Mouse (Mus musculus): Measurements from ENCODE around the gene Fam20a. TPM values are rescaled to one million over a fixed set of nuclear protein-coding genes. Genes with fewer than 3 reads are reported as not detected.

Fam20a gene
- total and polyA plus RNA-seq, 3 experiments = not detected

DNA sequence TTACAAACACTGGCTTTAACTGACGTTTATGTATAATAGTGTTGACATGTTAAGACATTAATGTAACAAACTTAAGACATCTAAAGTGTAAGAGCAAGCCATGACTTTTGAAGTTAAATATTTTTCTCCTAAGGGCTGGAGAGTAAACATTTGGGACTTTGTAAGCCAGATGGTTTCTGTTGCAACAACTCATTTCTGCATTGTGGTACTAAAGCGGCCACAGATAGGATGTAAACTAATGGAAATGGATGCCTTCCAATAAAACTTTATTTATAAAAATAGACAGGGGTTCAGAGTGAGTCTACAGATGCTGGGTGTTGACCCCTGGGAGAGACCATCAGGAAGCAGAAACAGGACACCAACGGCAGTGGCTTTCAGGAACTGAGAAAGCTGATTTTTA is 15.9 kb upstream of the Fam20a start:
- Histone ChIP-seq H3K36me3 (ENCODE audit: control insufficient read depth in 1 of 2, insufficient read depth in 2 of 2, low read length in 2 of 2) (no peaks in the 10 kb centered on the region), H3K4me1 (ENCODE audit: control insufficient read depth in 1 of 2, insufficient read depth in 2 of 2, low read length in 2 of 2) (no peaks in the 10 kb centered on the region), H3K9ac (ENCODE audit: control insufficient read depth, low read depth, low read length, poor library complexity, severe bottlenecking) (no peak overlapping the region), H3K4me3 (ENCODE audit: control insufficient read depth in 1 of 2, insufficient read depth in 1 of 2, low read depth in 2 of 2, low read length in 2 of 2) (no peak overlapping the region), H3K9me3 (replicated peaks; ENCODE audit: insufficient read depth, low read length) (no peaks in the 10 kb centered on the region), H3K79me2 (ENCODE audit: control insufficient read depth, insufficient read depth, low read length, poor library complexity) (no peaks in the 10 kb centered on the region), H3K27ac (ENCODE audit: control insufficient read depth, low read depth, low read length) (no peak overlapping the region), H3K27me3 (ENCODE audit: control insufficient read depth in 1 of 2, insufficient read depth in 2 of 2, low read length in 2 of 2) (peaks cover 0 to 1% of the 10 kb centered on the region in 2 experiments; a peak in 1 of 4 replicates)
- TF ChIP-seq POLR2AphosphoS2 (IDR thresholded peaks at IDR 0.05; ENCODE audit: low read length) (no peak), MYC (IDR thresholded peaks at IDR 0.05; ENCODE audit: low read depth, low read length) (no peak), USF2 (IDR thresholded peaks at IDR 0.05; ENCODE audit: borderline replicate concordance in 1 of 2, insufficient read depth in 1 of 2, low read depth in 1 of 2, low read length in 2 of 2) (no peak), RAD21 (IDR thresholded peaks at IDR 0.05; ENCODE audit: low read depth, low read length) (no peak), SIN3A (IDR thresholded peaks at IDR 0.05; ENCODE audit: low read length) (no peak), ELF1 (IDR thresholded peaks at IDR 0.05; ENCODE audit: low read depth, low read length) (no peak), GABPA (IDR thresholded peaks at IDR 0.05; ENCODE audit: low read depth, low read length) (no peak)
- no peak for DNase-seq (ENCODE audit: low read depth, low spot score)

DNA sequence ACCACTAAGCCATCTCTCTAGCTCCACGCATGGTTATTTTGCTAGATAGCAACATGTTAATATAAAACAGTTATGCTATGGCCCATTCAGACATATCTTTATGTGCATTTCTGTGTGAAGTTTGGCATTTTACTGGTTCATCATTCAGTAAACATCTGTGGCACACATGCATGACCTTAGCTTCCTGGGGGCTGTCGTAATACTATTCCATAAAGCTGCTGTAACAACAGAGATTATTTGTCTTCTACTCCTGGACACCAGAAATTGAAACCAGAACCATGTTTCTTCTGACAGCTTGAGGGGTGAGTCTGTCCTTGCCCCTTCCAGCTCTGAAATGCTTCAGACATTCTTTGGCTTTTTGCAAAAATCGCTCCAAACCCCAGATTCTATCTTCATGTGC is 14.3 kb upstream of the Fam20a start:
- Histone ChIP-seq H3K9me3 (replicated peaks; ENCODE audit: insufficient read depth, low read length) (no peaks in the 10 kb centered on the region), H3K9ac (ENCODE audit: control insufficient read depth, low read depth, low read length, poor library complexity, severe bottlenecking) (no peak overlapping the region), H3K4me1 (ENCODE audit: control insufficient read depth in 1 of 2, insufficient read depth in 2 of 2, low read length in 2 of 2) (no peaks in the 10 kb centered on the region), H3K36me3 (ENCODE audit: control insufficient read depth in 1 of 2, insufficient read depth in 2 of 2, low read length in 2 of 2) (no peaks in the 10 kb centered on the region), H3K79me2 (ENCODE audit: control insufficient read depth, insufficient read depth, low read length, poor library complexity) (no peaks in the 10 kb centered on the region), H3K27ac (ENCODE audit: control insufficient read depth, low read depth, low read length) (no peak overlapping the region), H3K4me3 (ENCODE audit: control insufficient read depth in 1 of 2, insufficient read depth in 1 of 2, low read depth in 2 of 2, low read length in 2 of 2) (no peak overlapping the region), H3K27me3 (ENCODE audit: control insufficient read depth in 1 of 2, insufficient read depth in 2 of 2, low read length in 2 of 2) (peaks cover 0 to 1% of the 10 kb centered on the region in 2 experiments; a peak in 2 of 4 replicates)
- TF ChIP-seq RAD21 (IDR thresholded peaks at IDR 0.05; ENCODE audit: low read depth, low read length) = no peak
- DNase-seq (ENCODE audit: low read depth, low spot score) = no peak

DNA sequence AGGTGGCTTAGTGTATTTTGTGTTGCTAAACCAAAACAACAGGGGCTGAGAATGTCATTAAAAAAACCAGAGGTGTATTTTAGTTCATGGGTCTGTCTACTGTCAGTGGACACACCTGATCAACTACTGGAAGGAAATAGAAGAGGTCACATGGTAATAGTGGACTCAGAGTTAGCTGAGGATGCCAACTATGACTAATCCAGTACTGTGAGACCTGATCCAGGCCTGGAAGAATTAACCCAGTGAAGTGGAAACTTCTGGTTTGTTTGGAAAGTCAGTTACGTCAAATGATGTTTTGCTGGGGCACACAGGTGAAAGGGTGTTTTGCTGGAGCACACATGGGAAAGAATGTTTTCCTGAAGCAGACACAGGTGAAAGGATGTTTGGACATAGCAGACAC is 12.3 kb upstream of the Fam20a start:
- Histone ChIP-seq H3K27ac (ENCODE audit: control insufficient read depth, low read depth, low read length) (no peak overlapping the region), H3K4me3 (ENCODE audit: control insufficient read depth in 1 of 2, insufficient read depth in 1 of 2, low read depth in 2 of 2, low read length in 2 of 2) (no peak overlapping the region), H3K27me3 (ENCODE audit: control insufficient read depth in 1 of 2, insufficient read depth in 2 of 2, low read length in 2 of 2) (peaks cover 0 to 1% of the 10 kb centered on the region in 2 experiments; a peak in 3 of 4 replicates), H3K36me3 (ENCODE audit: control insufficient read depth in 1 of 2, insufficient read depth in 2 of 2, low read length in 2 of 2) (no peaks in the 10 kb centered on the region), H3K9ac (ENCODE audit: control insufficient read depth, low read depth, low read length, poor library complexity, severe bottlenecking) (no peak overlapping the region), H3K4me1 (ENCODE audit: control insufficient read depth in 1 of 2, insufficient read depth in 2 of 2, low read length in 2 of 2) (no peaks in the 10 kb centered on the region), H3K79me2 (ENCODE audit: control insufficient read depth, insufficient read depth, low read length, poor library complexity) (no peaks in the 10 kb centered on the region), H3K9me3 (replicated peaks; ENCODE audit: insufficient read depth, low read length) (no peaks in the 10 kb centered on the region)
- no peak for DNase-seq (ENCODE audit: low read depth, low spot score)
- TF ChIP-seq ZNF384 (IDR thresholded peaks at IDR 0.05; ENCODE audit: low read depth, low read length) = no peak
- TF ChIP-seq MAX (IDR thresholded peaks at IDR 0.05; ENCODE audit: low read length) = no peak
- TF ChIP-seq JUND (IDR thresholded peaks at IDR 0.05; ENCODE audit: low read depth, low read length) = no peak
- TF ChIP-seq CHD2 (IDR thresholded peaks at IDR 0.05; ENCODE audit: low read length) = no peak
- TF ChIP-seq MXI1 (IDR thresholded peaks at IDR 0.05; ENCODE audit: low read depth, low read length) = no peak
- TF ChIP-seq MAFK (IDR thresholded peaks at IDR 0.05; ENCODE audit: borderline replicate concordance, low read depth, low read length) = no peak
- TF ChIP-seq USF1 (IDR thresholded peaks at IDR 0.05; ENCODE audit: low read depth, low read length) = no peak
- no peak for TF ChIP-seq NELFE (IDR thresholded peaks at IDR 0.05; ENCODE audit: low read depth, low read length)
- TF ChIP-seq BHLHE40 (IDR thresholded peaks at IDR 0.05; ENCODE audit: borderline replicate concordance, low read depth, low read length) = no peak
- TF ChIP-seq GATA1 (IDR thresholded peaks at IDR 0.05; ENCODE audit: low read depth, low read length) = no peak
- TF ChIP-seq EP300 (IDR thresholded peaks at IDR 0.05; ENCODE audit: low read depth in 1 of 2, low read length in 2 of 2) = no peak
- TF ChIP-seq E2F4 (IDR thresholded peaks at IDR 0.05; ENCODE audit: borderline replicate concordance, low read depth, low read length) = no peak
- TF ChIP-seq KAT2A (conservative IDR thresholded peaks at IDR 0.05; ENCODE audit: low read depth, low read length) = no peak
- no peak for TF ChIP-seq GABPA (IDR thresholded peaks at IDR 0.05; ENCODE audit: low read depth, low read length)
